Mouse (Mus musculus): ENCODE data around the gene Hs6st1. TPM values are rescaled to one million over a fixed set of nuclear protein-coding genes. Genes with fewer than 3 reads are reported as not detected.

Gene Hs6st1
- total and polyA plus RNA-seq, 3 experiments, result 9.1 to 18.1 (median 17.7) TPM

DNA sequence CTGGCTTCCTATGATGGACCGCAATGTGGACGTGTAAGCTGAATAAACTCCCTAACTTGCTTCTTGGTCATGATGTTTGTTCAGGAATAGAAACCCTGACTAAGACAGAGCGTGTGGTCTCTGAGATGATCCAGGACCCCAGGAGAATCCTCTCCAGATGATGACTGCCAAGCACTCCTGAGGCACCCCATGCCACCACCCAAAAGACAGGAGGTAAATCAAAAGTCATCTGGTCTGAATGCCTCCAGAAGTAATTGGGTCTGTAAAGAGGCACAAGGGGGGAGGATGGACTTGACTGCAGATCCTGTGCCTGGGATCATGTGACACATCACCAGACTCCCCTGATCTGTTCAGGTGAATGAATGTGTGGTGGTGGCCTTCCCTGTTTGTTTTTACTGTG, 44.5 kb downstream of the Hs6st1 start:
- dilution Hi-C loops (cut with MboI; ENCODE audit: extremely low pct_ligation_motif_present, extremely low pct_unique_long_range_greater_than_20kb, low sequenced_read_pairs) (no loop called here), in situ Hi-C loops (cut with MboI; ENCODE audit: low pct_ligation_motif_present, low pct_unique_long_range_greater_than_20kb, low sequenced_read_pairs) (loop anchor here (5.0 kb wide), 1 partner anchor 45 kb away; the partner anchor contains the start of gene Hs6st1)
- Histone ChIP-seq H3K9ac (ENCODE audit: insufficient read depth, low read depth) (no peak overlapping the region), H3K27ac (ENCODE audit: insufficient read depth, low read depth) (no peak overlapping the region), H3K27me3 (replicated peaks) (no peaks in the 10 kb centered on the region), H3K4me3 (replicated peaks in 1 of 3; ENCODE audit: low read depth in 2 of 3, low read length in 2 of 3, poor library complexity in 1 of 3) (no peak overlapping the region), H3K9me3 (replicated peaks; ENCODE audit: low read length) (no peaks in the 10 kb centered on the region), H3K36me3 (replicated peaks in 1 of 2; ENCODE audit: control insufficient read depth in 1 of 2, insufficient read depth in 1 of 2, low read length in 1 of 2) (no peaks in the 10 kb centered on the region), H3K79me2 (replicated peaks; ENCODE audit: control insufficient read depth, extremely low read depth, insufficient read depth, poor library complexity, severe bottlenecking) (no peaks in the 10 kb centered on the region), H3K4me2 (ENCODE audit: insufficient read depth, low read depth, poor library complexity, severe bottlenecking) (no peak overlapping the region), H3K4me1 (ENCODE audit: control insufficient read depth in 1 of 2, insufficient read depth in 2 of 2) (peaks cover 3 to 13% of the 10 kb centered on the region in 2 experiments; a peak in 2 of 4 replicates)
- no peak for DNase-seq (ENCODE audit: extremely low read depth)
- TF ChIP-seq CHD1 (IDR thresholded peaks at IDR 0.05; ENCODE audit: low read depth, low read length), result no peak
- no peak for TF ChIP-seq JUND (conservative IDR thresholded peaks at IDR 0.05; ENCODE audit: low read depth, low read length)
- no peak for TF ChIP-seq MXI1 (IDR thresholded peaks at IDR 0.05; ENCODE audit: low read depth, low read length)
- TF ChIP-seq BHLHE40 (IDR thresholded peaks at IDR 0.05; ENCODE audit: low read depth, low read length), result no peak
- no peak for TF ChIP-seq MEF2A (IDR thresholded peaks at IDR 0.05; ENCODE audit: borderline replicate concordance, low read depth, low read length)
- no peak for TF ChIP-seq EP300 (IDR thresholded peaks at IDR 0.05; ENCODE audit: low read length)
- TF ChIP-seq USF2 (conservative IDR thresholded peaks at IDR 0.05; ENCODE audit: low read depth, low read length), result no peak
- TF ChIP-seq MAZ (IDR thresholded peaks at IDR 0.05; ENCODE audit: low read depth, low read length), result no peak
- no peak for TF ChIP-seq MAX (IDR thresholded peaks at IDR 0.05; ENCODE audit: low read length)
- no peak for TF ChIP-seq POLR2A (IDR thresholded peaks at IDR 0.05; ENCODE audit: low read depth, low read length)
- TF ChIP-seq NRF1 (IDR thresholded peaks at IDR 0.05; ENCODE audit: low read depth, low read length), result no peak
- TF ChIP-seq TCF12 (IDR thresholded peaks at IDR 0.05; ENCODE audit: low read depth, low read length), result no peak
- no peak for TF ChIP-seq CTCF (conservative IDR thresholded peaks at IDR 0.05 in 1 of 2, IDR thresholded peaks at IDR 0.05 in 1 of 2; ENCODE audit: low read depth in 2 of 2, low read length in 2 of 2)
- TF ChIP-seq JUN (IDR thresholded peaks at IDR 0.05; ENCODE audit: insufficient read depth, low read depth, low read length), result no peak
- TF ChIP-seq ZNF384 (IDR thresholded peaks at IDR 0.05; ENCODE audit: low read depth, low read length), result no peak
- no peak for TF ChIP-seq ELF1 (IDR thresholded peaks at IDR 0.05; ENCODE audit: low read depth, low read length)
- TF ChIP-seq ZC3H11A (IDR thresholded peaks at IDR 0.05; ENCODE audit: low read depth, low read length), result no peak

DNA sequence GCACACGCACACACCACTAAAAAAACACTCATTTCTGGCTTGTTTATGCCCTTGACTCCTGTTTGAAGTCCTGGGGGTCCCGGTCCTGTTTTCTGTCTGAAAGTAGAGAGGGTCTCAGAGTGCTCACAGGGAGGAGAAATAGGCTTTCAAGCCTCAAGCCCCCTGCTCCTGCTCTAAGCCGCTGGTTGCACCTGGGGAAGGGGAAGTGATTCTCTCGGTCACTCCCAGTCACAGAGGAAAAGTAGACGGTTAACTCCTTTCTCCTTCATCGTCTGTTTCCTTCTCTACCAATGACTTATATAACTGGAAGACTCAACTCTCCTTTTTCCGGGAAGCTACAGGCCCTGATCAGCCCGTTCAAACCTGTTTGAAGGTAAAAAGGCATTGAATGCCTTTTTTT, 45.5 kb downstream of the Hs6st1 start:
- Histone ChIP-seq H3K36me3 (replicated peaks in 1 of 2; ENCODE audit: control insufficient read depth in 1 of 2, insufficient read depth in 1 of 2, low read length in 1 of 2) (no peaks in the 10 kb centered on the region), H3K9me3 (replicated peaks; ENCODE audit: low read length) (no peaks in the 10 kb centered on the region), H3K79me2 (replicated peaks; ENCODE audit: control insufficient read depth, extremely low read depth, insufficient read depth, poor library complexity, severe bottlenecking) (no peaks in the 10 kb centered on the region), H3K9ac (ENCODE audit: insufficient read depth, low read depth) (no peak overlapping the region), H3K27ac (ENCODE audit: insufficient read depth, low read depth) (no peak overlapping the region), H3K27me3 (replicated peaks) (no peaks in the 10 kb centered on the region), H3K4me3 (replicated peaks in 1 of 3; ENCODE audit: low read depth in 2 of 3, low read length in 2 of 3, poor library complexity in 1 of 3) (no peak overlapping the region), H3K4me2 (ENCODE audit: insufficient read depth, low read depth, poor library complexity, severe bottlenecking) (no peak overlapping the region), H3K4me1 (ENCODE audit: control insufficient read depth in 1 of 2, insufficient read depth in 2 of 2) (peaks cover 3 to 13% of the 10 kb centered on the region in 2 experiments; a peak in 2 of 4 replicates)
- TF ChIP-seq PAX5 (IDR thresholded peaks at IDR 0.05; ENCODE audit: low read length), result no peak
- TF ChIP-seq CHD2 (IDR thresholded peaks at IDR 0.05; ENCODE audit: low read length), result no peak
- no peak for TF ChIP-seq BHLHE40 (IDR thresholded peaks at IDR 0.05; ENCODE audit: low read depth, low read length)
- TF ChIP-seq MAFK (IDR thresholded peaks at IDR 0.05; ENCODE audit: insufficient replicate concordance, low read length), result no peak
- no peak for TF ChIP-seq USF2 (conservative IDR thresholded peaks at IDR 0.05; ENCODE audit: low read depth, low read length)
- TF ChIP-seq TBP (conservative IDR thresholded peaks at IDR 0.05; ENCODE audit: low read depth, low read length), result no peak
- TF ChIP-seq ZMIZ1 (IDR thresholded peaks at IDR 0.05; ENCODE audit: low read depth, low read length), result no peak
- no peak for TF ChIP-seq RCOR1 (conservative IDR thresholded peaks at IDR 0.05; ENCODE audit: low read depth, low read length)
- no peak for TF ChIP-seq NELFE (IDR thresholded peaks at IDR 0.05; ENCODE audit: low read depth, low read length)
- in situ Hi-C loops (cut with MboI; ENCODE audit: low pct_ligation_motif_present, low pct_unique_long_range_greater_than_20kb, low sequenced_read_pairs), result loop anchor here (5.0 kb wide), 1 partner anchor 46 kb away; the partner anchor contains the start of gene Hs6st1
- dilution Hi-C loops (cut with MboI; ENCODE audit: extremely low pct_ligation_motif_present, extremely low pct_unique_long_range_greater_than_20kb, low sequenced_read_pairs), result no loop called here
- DNase-seq (ENCODE audit: extremely low read depth), result no peak

Measured in CH12.LX (cell line).